Mouse (Mus musculus) A20 (cell line): ENCODE measurements at regions not wholly inside any gene's neighbourhood (a gene's known extent, or its start where the extent isn't known, plus 50 kb on each side); places are given as distances from the start of the nearest gene placed in this dataset.

Experiments
- DNase-seq: peaks from one replicate; pipeline ENCODE4 v3.0.0-alpha.2; 2011; ENCODE audit warnings: low read depth, low spot score

GRCm38 (mm10) chr9:102782926-102783850 is 51.5 kb upstream of the Ryk start:
- peak; percentile 36 for DNase-seq

GRCm38 (mm10) chr9:102784329-102785026 is 50.2 kb upstream of the Ryk start:
- DNase-seq, result peak; percentile 72
